In genomic region chrX:68245753-68246152, GRCm38 (mm10) we compare ENCODE assay signal across 24 mouse cellular contexts.
"Had no signal": no experiment of that assay in that cellular context is flagged by ENCODE, and none has a peak within 500 bp of the region (broad histone marks: within the 10 kb centered on the region; RNA-seq: fewer than 3 reads in every experiment).

No protein-coding gene starts in this region.

- H3K9me3 ChIP-seq: heart, embryonic 10.5 days; heart, embryonic 12.5 days; hindbrain, embryonic 13.5 days; hindbrain, embryonic 15.5 days; kidney, embryonic 15.5 days; limb, embryonic 15.5 days; liver, embryonic 12.5 days had no signal

- H3K9ac ChIP-seq: heart, embryonic 12.5 days; hindbrain, embryonic 13.5 days; hindbrain, embryonic 15.5 days; kidney, embryonic 15.5 days; limb, embryonic 15.5 days; liver, embryonic 12.5 days; liver, embryonic 14.5 days had no signal

- DNase-seq: gastrocnemius, adult 2 months; gastrocnemius, postnatal 10 days; gastrocnemius, postnatal 25 days; heart, adult 18-20 months; heart, postnatal 10 days; heart, postnatal 36 days; kidney, adult 11 months; kidney, adult 2 months; kidney, adult 9 months; kidney, postnatal 14 days; kidney, postnatal 36 days; layer of hippocampus, adult 9-11 months had no signal

- ATAC-seq: hindbrain, postnatal 0 days; intestine, embryonic 16.5 days; liver, embryonic 12.5 days had no signal

- H3K4me3 ChIP-seq: gastrocnemius, adult 2 months; heart, embryonic 10.5 days; heart, embryonic 12.5 days; hindbrain, embryonic 13.5 days; hindbrain, embryonic 15.5 days; kidney, embryonic 15.5 days; left cerebral cortex, adult 2 months; limb, embryonic 15.5 days; liver, embryonic 12.5 days had no signal

- H3K27me3 ChIP-seq: heart, embryonic 12.5 days; hindbrain, embryonic 13.5 days; hindbrain, embryonic 15.5 days; kidney, embryonic 15.5 days; limb, embryonic 15.5 days; liver, embryonic 12.5 days had no signal

- H3K36me3 ChIP-seq: heart, embryonic 10.5 days; heart, embryonic 12.5 days; hindbrain, embryonic 13.5 days; hindbrain, embryonic 15.5 days; kidney, embryonic 15.5 days; limb, embryonic 15.5 days; liver, embryonic 12.5 days had no signal

- H3K4me1 ChIP-seq: heart, embryonic 10.5 days; heart, embryonic 12.5 days; hindbrain, embryonic 13.5 days; hindbrain, embryonic 15.5 days; kidney, embryonic 15.5 days; limb, embryonic 15.5 days; liver, embryonic 12.5 days had no signal

- H3K4me2 ChIP-seq: heart, embryonic 12.5 days; hindbrain, embryonic 13.5 days; hindbrain, embryonic 15.5 days; kidney, embryonic 15.5 days; limb, embryonic 15.5 days; liver, embryonic 12.5 days had no signal

- H3K27ac ChIP-seq: gastrocnemius, adult 2 months; heart, embryonic 10.5 days; hindbrain, embryonic 13.5 days; hindbrain, embryonic 15.5 days; hindbrain, postnatal 0 days; kidney, embryonic 15.5 days; kidney, postnatal 0 days; left cerebral cortex, adult 2 months; limb, embryonic 15.5 days; liver, embryonic 12.5 days; liver, embryonic 14.5 days had no signal
